Comparison of ENCODE assay signal across 12 mouse cellular contexts in genomic region chr17:47275796-47276311, GRCm38 (mm10).
DNase-seq lines count a peak whose midpoint lies in the region; ATAC-seq lines count a peak whose summit lies in the region.
"Had no signal": no experiment of that assay in that cellular context is flagged by ENCODE, and none has a peak within 500 bp of the region (broad histone marks: within the 10 kb centered on the region; RNA-seq: fewer than 3 reads in every experiment).

No protein-coding gene starts in this region.

- DNase-seq in forebrain, embryonic 11.5 days (ENCODE audit: low spot score), result no peak
- DNase-seq in neural tube, embryonic 10.5 days (ENCODE audit: extremely low spot score, low spot score), result no peak
- DNase-seq in cerebellum, postnatal 4 days (ENCODE audit: low spot score in 2 of 2), result no peak
- no peak for DNase-seq in adrenal gland, adult 18-20 months (ENCODE audit: low spot score in 2 of 2)
- DNase-seq in adrenal gland, postnatal 36 days, result no peak
- DNase-seq: B cell, adult 2 months had no signal

- WGBS in forebrain, embryonic 15.5 days, result 62% methylated on average over 19 of the region's 19 CpGs
- 76% methylated on average over 19 of the region's 19 CpGs for WGBS in forebrain, embryonic 11.5 days
- WGBS in neural tube, embryonic 12.5 days, result 66% methylated on average over 19 of the region's 19 CpGs
- 35% methylated on average over 19 of the region's 19 CpGs for WGBS in lung, embryonic 16.5 days

- H3K36me3 ChIP-seq in forebrain, embryonic 15.5 days, result no peaks in the 10 kb centered on the region
- no peaks in the 10 kb centered on the region; the same call in 1 of the 2 replicates for H3K36me3 ChIP-seq in forebrain, embryonic 11.5 days (ENCODE audit: control insufficient read depth, insufficient read depth, low read length)
- H3K36me3 ChIP-seq in neural tube, embryonic 12.5 days, result peaks cover 6% of the 10 kb centered on the region
- H3K36me3 ChIP-seq in lung, embryonic 16.5 days (ENCODE audit: control insufficient read depth, insufficient read depth, low read length), result peaks cover 3% of the 10 kb centered on the region
- H3K36me3 ChIP-seq: embryonic facial prominence, embryonic 15.5 days had no signal

- no peak overlapping the region for H3K4me3 ChIP-seq in forebrain, embryonic 15.5 days
- no peak overlapping the region for H3K4me3 ChIP-seq in forebrain, embryonic 11.5 days (ENCODE audit: low read depth, low read length)
- no peak overlapping the region for H3K4me3 ChIP-seq in neural tube, embryonic 12.5 days
- H3K4me3 ChIP-seq in lung, embryonic 16.5 days (ENCODE audit: low read length), result no peak overlapping the region
- H3K4me3 ChIP-seq: embryonic facial prominence, embryonic 15.5 days; limb, embryonic 15.5 days; midbrain, embryonic 12.5 days had no signal

- 0 out of 2 replicates have a peak overlapping the region, but pooled peaks have one; percentile 68 for H3K27ac ChIP-seq in forebrain, embryonic 15.5 days (replicated peaks)
- H3K27ac ChIP-seq in forebrain, embryonic 11.5 days (ENCODE audit: low read depth, low read length), result no peak overlapping the region
- H3K27ac ChIP-seq in neural tube, embryonic 12.5 days, result no peak overlapping the region
- peak overlapping the region; percentile 51 for H3K27ac ChIP-seq in lung, embryonic 16.5 days (ENCODE audit: low read length)
- H3K27ac ChIP-seq: embryonic facial prominence, embryonic 15.5 days; limb, embryonic 15.5 days; midbrain, embryonic 12.5 days had no signal

- ATAC-seq in forebrain, embryonic 15.5 days (replicated peaks), result no peak
- no peak for ATAC-seq in forebrain, embryonic 11.5 days (replicated peaks; ENCODE audit: low FRiP score)
- ATAC-seq in neural tube, embryonic 12.5 days (ENCODE audit: low FRiP score, low read depth), result peak; percentile 41
- peak; percentile 32 for ATAC-seq in lung, embryonic 16.5 days (ENCODE audit: low read depth)

- H3K9me3 ChIP-seq in forebrain, embryonic 15.5 days, result no peaks in the 10 kb centered on the region
- no peaks in the 10 kb centered on the region for H3K9me3 ChIP-seq in forebrain, embryonic 11.5 days (ENCODE audit: control insufficient read depth, low read length)
- no peaks in the 10 kb centered on the region for H3K9me3 ChIP-seq in neural tube, embryonic 12.5 days
- H3K9me3 ChIP-seq in lung, embryonic 16.5 days (ENCODE audit: control insufficient read depth, low read length), result no peaks in the 10 kb centered on the region
- H3K9me3 ChIP-seq: embryonic facial prominence, embryonic 15.5 days; limb, embryonic 15.5 days; midbrain, embryonic 12.5 days had no signal

- no peak overlapping the region for H3K4me2 ChIP-seq in forebrain, embryonic 15.5 days (replicated peaks)
- H3K4me2 ChIP-seq in forebrain, embryonic 11.5 days (ENCODE audit: low read depth, low read length, severe bottlenecking), result no peak overlapping the region
- H3K4me2 ChIP-seq in neural tube, embryonic 12.5 days (replicated peaks), result no peak overlapping the region
- H3K4me2 ChIP-seq in lung, embryonic 16.5 days (ENCODE audit: low read depth, low read length), result peak overlapping the region; percentile 7; the same call in 1 of the 2 replicates
- H3K4me2 ChIP-seq: embryonic facial prominence, embryonic 15.5 days; limb, embryonic 15.5 days; midbrain, embryonic 12.5 days had no signal

- 0 out of 2 replicates have a peak, but pooled peaks cover 4% of the 10 kb centered on the region for H3K4me1 ChIP-seq in forebrain, embryonic 15.5 days
- H3K4me1 ChIP-seq in forebrain, embryonic 11.5 days (replicated peaks; ENCODE audit: control insufficient read depth, insufficient read depth, low read length), result no peaks in the 10 kb centered on the region
- H3K4me1 ChIP-seq in neural tube, embryonic 12.5 days, result peaks cover 8% of the 10 kb centered on the region; the same call in 1 of the 2 replicates
- peaks cover 12% of the 10 kb centered on the region for H3K4me1 ChIP-seq in lung, embryonic 16.5 days (replicated peaks; ENCODE audit: control insufficient read depth, insufficient read depth, low read length)
- H3K4me1 ChIP-seq: embryonic facial prominence, embryonic 15.5 days had no signal

- H3K27me3 ChIP-seq in forebrain, embryonic 15.5 days, result no peaks in the 10 kb centered on the region
- H3K27me3 ChIP-seq in forebrain, embryonic 11.5 days (ENCODE audit: control insufficient read depth, insufficient read depth, low read length), result no peaks in the 10 kb centered on the region
- H3K27me3 ChIP-seq in neural tube, embryonic 12.5 days (replicated peaks), result no peaks in the 10 kb centered on the region
- H3K27me3 ChIP-seq in lung, embryonic 16.5 days (ENCODE audit: control insufficient read depth, insufficient read depth, low read depth, low read length), result no peaks in the 10 kb centered on the region
- H3K27me3 ChIP-seq: embryonic facial prominence, embryonic 15.5 days; limb, embryonic 15.5 days; midbrain, embryonic 12.5 days had no signal

- H3K9ac ChIP-seq in forebrain, embryonic 15.5 days (replicated peaks), result no peak overlapping the region
- no peak overlapping the region for H3K9ac ChIP-seq in forebrain, embryonic 11.5 days (ENCODE audit: low read length)
- H3K9ac ChIP-seq in neural tube, embryonic 12.5 days, result no peak overlapping the region
- H3K9ac ChIP-seq in lung, embryonic 16.5 days (ENCODE audit: low read length), result 0 out of 2 replicates have a peak overlapping the region, but pooled peaks have one; percentile 3
- H3K9ac ChIP-seq: embryonic facial prominence, embryonic 15.5 days; limb, embryonic 15.5 days; midbrain, embryonic 12.5 days had no signal

Comparison
In these comparisons a context has a peak if more than half of its experiments do, and no peak if none do; other contexts are left out.
1. H3K27ac ChIP-seq: peak in forebrain, embryonic 15.5 days (single experiment) and lung, embryonic 16.5 days (single experiment); none in forebrain, embryonic 11.5 days (single experiment) and neural tube, embryonic 12.5 days (single experiment).
2. ATAC-seq: peak in neural tube, embryonic 12.5 days (single experiment) and lung, embryonic 16.5 days (single experiment); none in forebrain, embryonic 15.5 days (single experiment) and forebrain, embryonic 11.5 days (single experiment).